Mouse (Mus musculus) c-Kit-negative CD71-positive TER-119-positive erythroid progenitor cells, embryonic 14.5 days (primary cell): ENCODE data around the gene 9030612E09Rik.

Source experiments
- DNase-seq: peaks from one replicate; pipeline ENCODE4 v3.0.0-alpha.2; 2013; ENCODE audit warnings: low read depth, low spot score

The 9030612E09Rik gene

GRCm38 (mm10) chr10:43203865-43204264 lies 29.4 kb downstream of the 9030612E09Rik start:
- DNase-seq: no peak

DNA sequence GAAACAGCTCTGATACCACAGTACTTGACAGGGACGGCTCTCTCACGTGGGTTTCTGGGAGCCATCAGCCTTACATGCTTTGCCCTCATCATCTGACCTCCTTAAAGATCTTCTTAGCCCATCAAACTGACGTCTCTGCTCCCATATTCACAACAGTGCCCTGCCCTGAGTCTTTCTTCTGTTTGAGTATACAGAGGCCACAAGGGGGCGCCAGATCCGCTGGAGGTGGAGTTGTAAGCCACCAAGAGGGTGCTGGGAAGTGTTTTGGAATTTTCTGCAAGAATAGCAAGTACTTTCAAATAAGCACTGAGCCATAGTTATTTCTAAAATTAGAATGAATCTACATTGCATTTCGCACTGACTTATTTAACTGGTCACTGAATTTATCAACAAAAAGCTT lies 37.4 kb downstream of the 9030612E09Rik start:
- peak; percentile 44 for DNase-seq

DNA sequence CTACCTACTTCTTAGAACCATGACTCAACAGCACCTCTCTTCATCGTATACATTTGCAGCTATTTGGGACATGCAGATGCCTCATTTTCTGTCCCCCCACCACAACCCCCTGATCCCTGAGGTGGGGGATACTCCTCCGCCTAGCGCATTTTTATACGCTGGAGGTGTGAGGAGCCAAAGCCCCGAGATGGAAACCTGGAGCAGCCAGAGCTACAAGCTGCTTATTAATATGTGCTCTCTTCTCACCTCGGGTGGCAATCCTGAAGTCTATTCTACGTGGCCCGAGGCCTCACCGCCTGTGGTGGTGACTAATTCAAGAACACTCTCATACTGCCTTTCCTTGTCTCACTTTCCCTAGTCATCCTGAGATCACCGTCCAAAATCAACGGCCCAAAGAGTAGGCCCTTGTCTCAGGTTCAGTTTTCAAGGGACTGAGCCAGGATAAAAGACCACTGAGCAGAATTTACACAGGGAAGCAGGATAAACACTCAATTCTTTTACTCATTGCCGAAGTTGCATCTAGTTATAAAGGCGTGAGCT lies 42.9 kb downstream of the 9030612E09Rik start:
- DNase-seq: no peak

GRCm38 (mm10) chr10:43220479-43220878 lies 46.0 kb downstream of the 9030612E09Rik start:
- DNase-seq: peak; percentile 19

DNA sequence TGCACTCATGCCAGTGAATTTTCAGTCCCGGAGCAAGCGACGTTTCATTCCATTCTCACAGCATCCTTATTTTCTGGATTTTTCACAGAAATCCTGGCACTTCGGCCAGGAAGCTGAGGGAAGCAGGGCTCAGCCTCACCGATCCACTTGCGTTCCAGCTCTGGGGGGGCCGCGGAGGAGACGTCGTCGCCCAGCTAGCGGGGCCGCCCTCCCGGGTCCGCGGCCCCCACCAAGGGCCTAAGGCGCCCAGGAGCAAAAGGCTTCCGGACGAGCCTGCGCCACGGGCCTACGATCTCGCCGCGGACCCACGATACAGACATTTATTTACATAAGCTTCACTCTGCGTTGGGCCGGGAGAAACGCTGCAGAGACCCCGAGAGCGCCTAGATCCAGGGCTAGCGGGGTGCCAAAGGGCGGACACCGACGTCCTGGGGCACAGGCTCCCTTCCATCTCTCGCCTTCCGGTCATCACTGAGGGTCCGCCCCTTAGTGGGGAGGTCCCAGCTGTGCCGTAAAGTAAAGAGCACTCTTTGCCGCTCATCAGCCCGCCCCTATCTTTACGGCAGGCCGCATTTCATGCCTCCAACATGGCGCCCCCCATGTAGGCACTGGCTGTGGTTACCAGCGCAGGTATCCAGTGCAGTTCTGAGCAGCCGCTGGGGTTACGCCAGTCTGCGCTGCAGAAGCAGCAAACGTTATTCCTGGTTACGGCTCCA lies 46.6 kb downstream of the 9030612E09Rik start, which contains the start of gene Pdss2:
Gene Pdss2 (plus strand): TSS at position 577 of the 716 bp plus-strand sequence.
- DNase-seq: peak; percentile 87

DNA sequence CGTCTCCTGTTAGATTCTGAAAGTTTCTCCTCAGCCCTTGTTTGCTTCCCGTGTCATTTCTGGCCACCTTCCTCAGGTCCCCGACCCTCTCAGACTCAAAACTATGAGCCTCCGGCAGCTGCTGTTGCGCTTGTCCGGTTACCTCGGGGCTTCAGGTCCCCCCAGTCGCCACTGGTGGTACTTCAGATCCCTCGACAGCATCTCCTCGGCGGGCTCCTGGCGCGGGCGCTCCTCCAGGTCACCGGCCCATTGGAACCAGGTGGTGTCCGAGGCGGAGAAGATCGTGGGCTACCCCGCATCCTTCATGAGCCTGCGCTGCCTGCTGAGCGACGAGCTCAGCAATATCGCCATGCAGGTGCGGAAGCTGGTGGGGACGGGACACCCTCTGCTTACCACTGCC lies 47.2 kb downstream of the 9030612E09Rik start:
- DNase-seq: peak; percentile 9

GRCm38 (mm10) chr10:43223391-43223790 lies 48.9 kb downstream of the 9030612E09Rik start:
- no peak for DNase-seq
